Mouse (Mus musculus) skeletal muscle tissue, adult 2 months (tissue): Measurements from ENCODE around the gene Col26a1.
A peak's percentile ranks its signal among the peaks of the same experiment; 100 is the strongest.
"Not testable (repeated sequence)": the region's sequence is repeated elsewhere in the genome, so short reads cannot be mapped to it uniquely, and the experiment has no call there.

Experiments used
- DNase-seq: peaks from one replicate; pipeline ENCODE4 v3.0.0-alpha.2; 2012; ENCODE audit warnings: low read depth, low spot score

Gene Col26a1

DNA sequence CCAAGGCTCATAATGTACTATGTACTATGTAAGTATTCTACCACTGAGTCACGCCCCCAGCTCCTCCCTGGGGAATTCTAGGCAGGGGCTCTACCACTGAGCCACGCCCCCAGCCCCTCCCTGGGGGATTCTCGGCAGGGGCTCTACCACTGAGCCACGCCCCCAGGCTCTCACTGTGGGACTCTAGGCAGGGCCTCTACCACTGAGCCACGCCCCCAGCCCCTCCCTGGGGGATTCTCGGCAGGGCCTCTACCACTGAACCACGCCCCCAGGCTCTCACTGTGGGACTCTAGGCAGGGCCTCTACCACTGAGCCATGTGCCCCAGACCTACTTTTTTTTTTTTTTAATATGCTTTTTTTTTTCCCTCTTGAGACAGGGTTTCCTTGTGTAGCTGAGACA, 129.8 kb downstream of the Col26a1 start:
- not testable (repeated sequence) for DNase-seq

DNA sequence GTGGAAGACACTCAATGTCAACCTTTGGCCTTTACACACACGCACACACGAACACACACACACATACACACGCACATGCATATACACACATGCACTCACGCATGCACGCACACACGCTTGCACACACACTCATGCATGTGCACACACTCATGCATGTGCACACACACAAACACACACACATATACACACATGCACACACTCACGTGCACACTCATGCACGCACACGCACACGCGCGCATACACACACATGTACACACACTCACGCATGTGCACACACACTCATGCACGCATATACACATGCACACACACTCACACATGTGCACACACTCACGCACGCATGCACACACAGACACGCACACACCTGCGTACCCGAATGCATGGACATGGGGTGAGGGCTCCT, 130.9 kb downstream of the Col26a1 start:
- DNase-seq: no peak

DNA sequence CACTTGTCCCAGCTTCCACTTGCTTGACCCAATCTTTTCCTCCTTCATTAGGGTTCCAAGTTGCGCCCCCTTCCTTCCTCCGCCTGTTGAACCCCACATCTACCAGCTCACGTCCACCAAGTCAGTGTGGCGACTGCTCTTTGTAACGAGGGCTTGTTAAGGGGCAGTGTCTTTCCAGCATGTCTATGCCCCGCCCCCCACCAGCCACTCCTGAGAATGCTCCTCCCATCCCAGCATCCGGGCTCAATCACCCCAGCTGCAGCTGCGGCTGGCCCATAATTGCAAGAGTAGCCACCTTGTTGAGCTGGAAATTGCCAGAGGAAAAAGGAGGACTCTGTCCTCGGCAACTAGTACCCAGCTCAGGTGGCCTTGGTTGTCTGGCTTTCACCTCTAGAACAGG, 136.4 kb downstream of the Col26a1 start:
- DNase-seq: no peak

DNA sequence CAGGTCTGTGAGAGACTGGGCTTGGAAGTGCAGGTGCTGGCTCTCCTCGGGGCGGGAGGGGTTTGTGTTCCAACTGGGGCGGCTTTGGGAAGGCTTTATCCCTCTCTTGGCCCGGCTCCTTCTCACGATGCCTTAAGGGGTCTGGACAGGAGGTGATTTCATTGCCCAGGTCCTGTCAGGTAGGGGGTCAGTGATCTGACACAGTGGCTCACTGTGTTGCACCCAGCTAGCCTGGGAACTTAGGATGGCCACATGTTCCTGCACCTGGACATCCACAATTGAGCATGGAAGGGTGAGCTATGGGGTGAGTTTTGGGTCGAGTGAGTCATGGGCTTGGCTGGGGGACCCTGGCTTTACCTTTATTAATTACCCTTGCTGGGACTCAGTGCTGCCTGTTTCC, 144.1 kb downstream of the Col26a1 start:
- no peak for DNase-seq

DNA sequence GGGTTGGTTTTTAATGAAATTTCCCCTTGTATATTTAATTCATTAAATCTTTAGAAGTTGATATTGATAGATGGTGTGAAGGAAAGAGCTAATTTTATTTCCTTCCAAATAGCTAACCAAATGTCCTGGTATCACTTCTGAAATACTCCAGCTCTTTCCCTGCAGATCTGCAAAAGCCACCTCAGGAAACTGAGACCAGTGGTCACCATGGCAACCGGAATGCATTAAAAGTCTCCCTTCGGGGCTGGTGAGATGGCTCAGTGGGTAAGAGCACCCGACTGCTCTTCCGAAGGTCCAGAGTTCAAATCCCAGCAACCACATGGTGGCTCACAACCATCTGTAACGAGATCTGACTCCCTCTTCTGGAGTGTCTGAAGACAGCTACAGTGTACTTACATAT, 156.7 kb downstream of the Col26a1 start:
- DNase-seq: not testable (repeated sequence)

DNA sequence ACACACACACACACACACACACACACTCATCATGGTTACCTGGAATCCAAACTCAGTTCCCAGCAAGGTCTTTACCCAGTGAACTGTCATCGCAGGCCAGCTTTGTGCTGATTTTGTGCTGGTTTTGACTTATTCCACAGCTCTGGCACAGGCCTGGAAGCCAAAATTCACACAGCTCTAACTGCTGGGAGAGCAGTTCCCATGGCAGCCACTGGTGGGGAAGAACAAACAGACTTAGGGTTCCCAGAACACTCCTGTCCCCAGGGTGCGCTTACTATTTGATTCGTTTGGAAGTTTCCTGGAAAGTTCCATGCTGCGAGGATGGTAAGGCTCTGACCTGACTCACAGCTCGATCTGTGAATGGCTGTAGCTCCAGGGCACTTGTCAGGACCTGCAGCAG, 161.4 kb downstream of the Col26a1 start:
- DNase-seq: peak; percentile 10

DNA sequence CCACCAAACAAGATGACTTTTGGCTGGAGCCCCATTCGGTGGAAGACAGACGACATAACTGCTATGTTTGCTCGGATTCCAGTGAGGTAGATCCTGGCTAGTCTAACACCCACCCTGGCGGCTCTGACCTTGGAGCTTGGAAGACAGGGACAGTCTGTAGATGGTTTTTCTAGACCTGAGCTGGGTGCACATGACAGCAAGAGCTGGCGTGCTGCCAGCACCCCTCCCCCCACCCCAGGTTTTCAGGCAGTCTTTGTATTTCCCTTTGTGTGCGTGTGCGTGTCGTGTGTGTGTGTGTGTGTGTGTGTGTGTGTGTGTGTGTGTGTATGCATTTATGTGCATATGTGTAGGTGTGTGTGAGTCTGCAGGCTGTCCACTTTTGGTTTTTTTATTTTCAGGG, 164.4 kb downstream of the Col26a1 start:
- no peak for DNase-seq

DNA sequence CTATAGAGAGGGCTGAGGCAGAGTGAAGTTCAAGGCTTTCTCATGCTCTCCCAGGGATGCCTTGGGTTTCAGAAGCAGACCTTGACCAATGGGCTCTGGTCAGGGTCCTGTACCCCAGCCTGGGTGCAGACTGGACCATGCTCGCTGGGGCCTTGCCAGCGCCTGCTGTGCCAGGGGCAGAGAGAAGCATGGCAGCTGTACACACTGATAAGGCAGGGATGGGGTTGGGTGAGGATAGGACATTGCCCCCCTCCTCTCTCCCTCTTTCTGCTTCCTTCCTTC, 165.5 kb downstream of the Col26a1 start:
- DNase-seq: no peak

DNA sequence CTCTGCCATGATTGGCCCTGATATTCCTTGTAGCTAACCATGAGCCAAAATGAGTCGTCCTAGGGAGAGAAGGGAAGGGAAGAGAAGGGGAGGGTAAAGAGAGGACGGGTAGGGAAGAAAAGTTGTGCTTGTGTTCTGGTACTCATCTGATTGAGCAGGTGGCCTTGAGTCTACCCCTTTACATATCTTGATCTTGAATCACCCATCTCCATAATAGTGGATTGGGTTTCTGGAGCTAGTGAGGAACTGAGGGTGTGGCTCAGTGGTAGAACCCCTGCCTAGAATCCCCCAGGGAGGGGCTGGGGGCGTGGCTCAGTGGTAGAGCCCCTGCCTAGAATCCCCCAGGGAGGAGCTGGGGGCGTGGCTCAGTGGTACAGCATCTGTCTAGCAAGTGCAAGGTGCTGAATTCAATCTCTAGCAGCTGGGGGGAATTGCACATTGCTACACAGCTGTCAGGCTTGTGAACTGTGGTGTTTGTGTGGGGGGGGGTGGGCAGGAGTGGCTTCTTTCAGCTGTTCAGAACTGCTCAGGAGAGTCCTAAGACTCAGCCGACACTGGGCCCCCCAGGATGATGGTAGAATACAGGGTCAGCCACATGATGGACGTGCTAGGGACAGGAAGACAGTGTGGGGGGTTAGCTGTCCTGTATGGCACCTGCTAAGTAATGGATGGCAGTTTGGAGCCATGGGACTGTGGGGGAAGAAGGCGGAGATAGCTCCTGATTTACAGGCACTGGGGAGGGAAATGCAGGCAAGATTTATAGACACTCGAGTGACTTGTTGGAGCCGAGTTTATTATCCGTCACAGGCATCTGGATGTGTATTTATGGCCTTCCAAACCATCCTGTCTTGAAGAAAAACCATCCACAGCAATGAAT, 166.1 kb downstream of the Col26a1 start:
- no peak for DNase-seq

DNA sequence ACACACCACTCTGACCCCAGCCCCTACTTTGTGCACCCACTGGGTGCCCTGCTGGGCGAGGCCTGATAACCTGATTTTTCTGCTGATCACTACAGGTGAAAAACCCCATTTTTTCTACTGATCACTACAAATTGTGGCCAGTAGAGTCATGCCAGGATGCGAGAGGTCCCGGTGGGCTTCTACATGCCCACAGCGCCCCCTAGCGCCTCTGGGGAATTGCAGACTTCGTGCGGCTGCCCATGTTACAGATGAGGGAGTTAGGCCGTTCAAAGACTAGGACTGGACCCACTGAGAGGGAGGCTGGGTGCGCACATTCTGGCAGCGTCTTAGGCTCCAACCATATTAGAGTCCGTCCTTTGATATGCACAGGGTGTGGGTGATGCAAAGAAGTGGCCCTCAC, 168.1 kb downstream of the Col26a1 start:
- DNase-seq: no peak

DNA sequence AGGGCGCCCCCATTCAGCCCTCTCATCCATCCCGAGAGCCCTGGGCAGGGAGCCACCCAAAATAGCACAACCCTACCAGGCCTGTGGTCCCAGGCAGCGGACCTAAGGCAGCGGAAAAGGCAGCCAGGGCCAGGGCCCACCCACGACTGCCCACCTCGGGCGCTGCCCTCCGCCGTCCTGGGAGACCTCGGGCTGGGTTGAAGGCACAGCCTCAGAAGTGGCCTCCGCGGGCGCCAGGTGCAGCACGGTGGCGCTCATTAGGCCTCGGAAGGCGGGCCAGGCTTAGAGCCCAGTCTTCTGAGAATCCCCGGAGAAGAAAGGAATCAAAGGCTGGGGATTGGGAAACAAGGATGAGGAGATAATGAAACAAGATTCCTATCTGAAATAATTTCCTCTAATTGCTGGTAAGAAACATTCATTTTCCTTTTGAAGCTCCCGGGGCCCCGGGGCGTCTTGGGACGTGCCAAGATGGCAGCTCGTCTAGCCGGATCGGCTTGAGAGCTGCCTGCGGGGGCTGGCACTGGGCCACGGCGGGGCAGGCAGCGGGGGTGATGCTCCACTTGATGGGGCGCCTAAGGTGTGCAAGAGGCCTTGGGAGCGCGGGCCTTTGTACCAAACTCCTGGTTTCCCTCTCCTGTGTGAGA, 168.7 kb downstream of the Col26a1 start:
- DNase-seq: no peak

DNA sequence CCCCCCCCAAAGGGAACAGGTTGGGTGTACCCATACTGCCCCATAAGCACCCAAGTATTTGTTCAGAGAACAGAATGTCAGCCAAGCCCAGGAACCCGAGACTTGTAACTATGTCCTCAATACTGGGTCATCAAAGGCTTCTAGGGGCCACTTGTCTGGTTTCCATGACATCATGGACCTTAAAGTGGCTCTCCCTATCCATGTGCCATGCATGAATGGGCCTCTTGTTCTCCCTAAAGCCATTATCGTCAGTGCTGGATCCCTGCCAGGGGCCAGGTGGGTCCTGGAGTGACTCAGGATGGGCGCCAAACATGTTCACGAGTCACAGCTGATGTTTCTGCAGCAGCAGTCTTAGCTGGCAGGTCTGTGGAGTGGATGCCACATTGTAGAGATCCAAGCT, 172.3 kb downstream of the Col26a1 start:
- DNase-seq: no peak

DNA sequence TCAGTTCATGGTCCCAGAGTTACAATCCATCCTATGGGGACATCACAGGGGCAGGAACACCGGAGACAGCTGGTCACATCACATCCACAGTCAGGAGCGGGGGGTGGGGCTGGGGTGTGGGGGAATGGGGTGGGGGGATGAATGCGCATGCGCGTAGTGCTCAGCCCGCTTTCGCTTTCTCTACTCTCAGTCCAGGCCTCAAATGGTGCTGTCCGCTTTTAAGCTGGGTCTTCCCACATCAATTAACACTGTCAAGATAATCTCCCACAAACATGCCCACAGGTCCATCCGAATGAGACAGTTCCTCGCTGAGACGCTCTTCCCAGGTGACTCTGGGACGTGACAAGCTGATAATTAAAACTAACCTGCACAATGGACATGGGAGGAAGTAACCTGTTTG, 174.9 kb downstream of the Col26a1 start:
- no peak for DNase-seq

DNA sequence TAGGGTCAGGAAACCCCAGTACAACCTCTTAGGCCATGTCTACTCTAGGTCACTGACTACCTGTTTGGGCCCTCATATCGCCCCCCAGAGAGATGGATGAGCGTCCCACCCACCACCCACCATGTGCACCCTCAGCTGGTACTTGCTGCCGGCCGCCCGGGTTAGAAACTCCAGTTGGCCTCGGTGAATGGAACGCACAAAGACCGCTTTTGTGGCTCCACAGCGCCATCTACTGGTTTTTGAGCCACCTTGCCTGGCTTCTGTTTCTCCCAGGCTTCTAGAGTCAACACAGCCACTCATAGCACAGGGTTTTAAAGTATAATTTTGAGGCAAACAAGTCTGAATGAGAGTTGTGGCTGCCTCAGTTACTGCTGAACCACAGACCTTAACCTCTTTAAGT, 176.2 kb downstream of the Col26a1 start:
- peak; percentile 58 for DNase-seq

DNA sequence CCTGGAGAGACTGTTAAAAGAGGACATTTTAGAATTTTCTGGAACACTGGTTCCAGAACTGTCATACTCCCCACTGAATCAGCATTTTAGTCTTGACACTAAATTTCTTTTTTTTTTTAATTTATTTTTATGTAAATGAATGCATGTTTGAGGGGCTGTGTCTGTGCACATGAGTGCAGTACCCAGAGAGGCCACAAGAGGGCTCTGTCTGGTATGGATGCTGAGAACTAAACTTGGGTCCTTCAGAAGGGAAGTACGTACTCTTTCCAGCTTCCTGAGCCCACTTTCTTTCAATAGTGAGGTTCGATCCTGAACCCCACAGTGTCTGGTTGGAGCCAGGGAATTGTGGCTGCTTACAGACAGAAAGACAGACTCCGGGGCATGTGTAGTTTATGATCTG, 177.5 kb downstream of the Col26a1 start:
- DNase-seq: no peak

DNA sequence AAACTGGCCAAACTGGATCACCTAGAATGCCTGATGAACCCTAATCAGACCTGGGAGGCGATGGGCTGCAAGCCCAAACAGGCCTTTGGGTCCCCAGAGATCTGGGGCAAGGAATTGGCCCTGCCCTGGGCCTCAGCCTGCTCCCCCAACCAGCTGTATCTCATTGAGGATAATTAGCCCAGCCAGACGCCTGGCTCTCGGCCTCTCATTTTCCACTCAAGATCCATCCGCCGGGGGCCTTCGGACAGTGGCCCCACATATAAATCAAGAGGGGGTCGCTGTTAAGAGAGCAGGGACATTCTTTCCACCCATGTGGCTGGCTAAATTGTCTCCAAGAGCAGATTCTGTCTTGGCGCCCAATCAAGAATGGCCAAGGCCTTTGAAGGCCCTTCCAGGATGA, 178.9 kb downstream of the Col26a1 start:
- DNase-seq: no peak

DNA sequence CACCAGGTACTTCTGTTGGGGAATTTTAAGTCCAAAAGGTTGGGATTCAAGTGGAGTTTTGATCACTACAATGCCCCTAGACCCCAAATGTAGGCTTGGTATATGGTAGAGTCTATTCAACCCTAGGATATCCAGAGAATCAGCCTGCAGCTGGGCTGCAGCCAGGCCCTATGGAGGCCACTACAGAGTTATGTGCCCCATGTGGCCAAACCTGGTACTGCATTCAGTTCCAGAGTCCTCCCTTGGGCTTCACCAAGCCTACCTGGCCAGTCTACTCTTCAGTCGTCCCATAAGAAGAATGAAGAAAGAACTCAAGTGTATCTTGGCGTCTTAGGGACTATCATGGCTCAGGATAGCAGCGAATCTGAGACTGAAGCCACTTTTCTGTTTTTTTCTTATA, 179.3 kb downstream of the Col26a1 start:
- peak; percentile 37 for DNase-seq

DNA sequence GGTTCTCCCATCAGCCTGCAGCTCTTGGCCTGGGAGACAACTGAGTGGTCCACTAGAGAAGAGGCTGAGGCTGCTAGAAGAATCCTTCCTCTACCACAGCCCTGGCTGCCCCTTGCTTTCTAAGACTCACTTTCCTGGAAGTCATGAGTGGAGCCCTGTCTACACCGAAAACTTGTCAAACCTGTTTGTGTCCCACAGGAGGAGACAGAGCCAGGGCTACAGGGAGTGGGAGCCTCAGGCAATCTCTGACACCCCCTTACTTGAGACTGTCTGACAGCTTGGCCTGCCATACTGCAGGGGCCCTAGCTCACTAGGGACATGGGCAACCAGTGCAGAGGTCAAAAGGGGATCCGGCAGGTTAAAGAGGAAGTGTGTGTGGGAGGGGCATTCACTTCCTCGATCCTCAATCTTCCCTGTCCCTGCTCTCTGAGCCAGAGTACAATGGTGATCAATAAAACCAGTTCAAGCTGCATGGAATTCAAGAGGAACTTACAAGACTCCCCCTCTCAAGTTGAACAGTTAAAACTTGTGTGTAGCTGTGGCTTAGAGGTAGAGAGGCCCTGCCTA, 180.8 kb downstream of the Col26a1 start:
- no peak for DNase-seq

DNA sequence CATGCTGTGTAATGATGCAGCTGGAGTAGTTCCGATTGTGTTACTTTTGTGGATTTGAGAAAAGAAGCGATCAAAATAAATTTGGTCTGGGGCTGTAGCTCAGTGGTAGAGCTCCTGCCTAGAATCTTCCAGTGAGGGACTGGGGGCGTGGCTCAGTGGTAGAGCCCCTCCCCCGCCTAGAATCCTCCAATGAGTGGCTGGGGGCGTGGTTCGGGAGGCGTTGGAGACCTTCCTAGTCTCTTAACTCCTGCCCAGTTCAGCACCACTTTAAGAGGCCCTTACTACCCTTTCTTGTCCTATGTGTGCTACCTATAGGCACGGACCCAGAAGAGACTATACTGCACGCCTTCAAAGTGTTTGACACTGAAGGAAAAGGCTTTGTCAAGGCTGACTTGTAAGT, 185.4 kb downstream of the Col26a1 start:
- no peak for DNase-seq

DNA sequence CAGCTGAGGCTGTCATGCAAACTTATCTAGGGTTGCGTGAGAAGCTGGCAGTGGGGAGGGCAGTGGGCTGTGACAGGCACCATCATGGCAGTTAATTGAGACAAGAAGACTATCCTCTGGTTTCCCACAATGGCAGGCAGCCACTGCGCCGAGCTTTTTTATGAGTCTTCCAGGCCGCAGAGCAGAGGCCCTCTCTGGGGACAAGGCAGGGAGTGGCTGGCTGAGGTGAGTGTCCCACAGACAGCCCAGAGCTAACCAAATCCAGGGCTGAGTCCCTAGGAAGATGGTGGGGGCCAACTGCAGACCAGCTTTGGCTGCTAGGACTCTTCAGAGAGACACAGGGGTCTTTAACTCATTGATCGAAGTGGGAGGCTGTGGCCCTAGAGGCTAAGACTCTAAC, 186.5 kb downstream of the Col26a1 start:
- no peak for DNase-seq

DNA sequence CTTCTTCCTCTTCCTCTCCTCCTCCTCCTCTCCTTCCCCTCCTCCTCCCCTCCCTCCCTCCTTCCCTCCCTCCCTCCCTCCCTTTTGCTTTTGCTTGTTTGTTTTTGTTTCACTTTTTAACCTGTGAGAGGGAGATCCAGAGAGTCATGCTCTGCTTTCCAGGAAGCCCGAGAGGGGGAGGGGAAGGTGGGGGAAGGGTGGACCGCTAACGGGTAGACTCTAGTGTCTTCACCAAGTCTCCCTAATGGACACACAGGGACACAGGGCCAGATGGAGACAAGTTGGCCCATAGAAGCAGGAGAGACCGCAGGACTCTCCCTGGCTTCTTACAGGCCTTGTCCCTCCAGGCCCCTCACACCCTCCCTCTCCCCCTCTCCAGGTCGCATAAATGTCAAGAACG, 188.0 kb downstream of the Col26a1 start:
- DNase-seq: no peak

DNA sequence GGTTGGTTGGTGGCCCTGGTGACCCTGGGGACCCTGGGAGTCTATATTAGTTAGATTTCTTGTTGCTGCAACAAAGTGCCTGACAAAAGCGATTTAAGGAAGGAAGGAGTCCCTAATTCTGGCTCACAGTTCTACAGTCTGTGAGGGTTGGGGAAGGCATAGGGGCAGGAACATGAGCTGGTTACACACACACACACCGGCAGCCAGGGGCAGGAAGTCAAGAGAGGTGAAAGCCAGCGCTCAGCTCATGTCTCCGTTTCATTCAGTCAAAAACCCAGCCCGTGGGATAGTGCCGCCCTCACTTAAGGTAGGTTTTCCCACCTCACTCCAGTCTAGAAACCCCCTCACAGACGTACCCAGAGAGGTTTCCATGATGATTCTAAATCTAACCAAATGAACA, 189.6 kb downstream of the Col26a1 start:
- peak; percentile 32 for DNase-seq

DNA sequence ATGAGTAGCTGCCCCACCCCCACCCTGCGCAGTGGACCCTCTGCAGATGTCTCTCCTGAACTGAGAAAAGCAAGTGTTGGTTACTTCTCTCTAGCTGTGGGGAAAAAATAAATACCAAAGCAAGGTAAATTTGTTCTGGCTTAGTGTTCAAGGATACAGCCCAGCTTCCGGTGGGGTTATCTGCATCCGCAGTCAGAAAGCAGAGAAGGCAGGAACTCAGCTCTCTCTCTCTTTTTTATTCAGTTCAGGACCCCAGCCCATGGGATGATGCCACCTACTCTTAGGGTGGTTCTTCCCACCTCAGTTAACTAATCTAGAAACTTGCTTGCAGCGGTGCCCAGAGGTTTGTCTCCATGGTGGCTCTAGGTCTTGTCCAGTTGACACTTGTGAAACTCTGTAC, 190.2 kb downstream of the Col26a1 start, which contains the start of gene Myl10:
Gene Myl10, plus strand, starts transcription at position 363 of the 400 bp plus-strand sequence.
- no peak for DNase-seq
